Mouse (Mus musculus): ENCODE data around the gene Nup160.

DNA sequence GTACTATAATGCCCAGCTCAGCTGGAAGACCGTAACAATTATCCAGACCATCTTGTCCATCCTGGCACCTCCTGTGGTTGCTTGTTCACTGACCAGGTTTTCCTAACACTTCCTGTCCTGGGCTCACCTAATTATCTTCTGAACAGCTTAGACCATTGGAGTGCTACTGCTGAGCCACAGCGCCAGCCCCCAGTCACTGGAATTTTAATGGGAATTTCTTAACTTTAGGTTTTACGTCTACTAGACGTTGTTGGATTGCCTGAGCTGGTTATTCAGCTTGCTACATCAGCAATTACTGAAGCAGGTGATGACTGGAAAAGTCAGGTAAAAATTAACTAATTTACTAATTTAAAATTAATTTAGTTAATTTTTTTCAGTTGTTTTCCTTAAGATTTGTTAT is 40.4 kb downstream of the Nup160 start:
- TF ChIP-seq CTCF (IDR thresholded peaks at IDR 0.05; ENCODE audit: insufficient read depth, low read length) (no peak), POLR2A (IDR thresholded peaks at IDR 0.05; ENCODE audit: borderline replicate concordance, extremely low read depth, low read depth, low read length) (no peak)

Data from lung, adult 2 months (tissue).